Mouse (Mus musculus): ENCODE data around the gene Tnni2. TPM values are rescaled to one million over a fixed set of nuclear protein-coding genes. Genes with fewer than 3 reads are reported as not detected.

Tnni2 gene
- polyA plus RNA-seq, 1 experiment from 2014 or later, result 45.2 TPM

DNA sequence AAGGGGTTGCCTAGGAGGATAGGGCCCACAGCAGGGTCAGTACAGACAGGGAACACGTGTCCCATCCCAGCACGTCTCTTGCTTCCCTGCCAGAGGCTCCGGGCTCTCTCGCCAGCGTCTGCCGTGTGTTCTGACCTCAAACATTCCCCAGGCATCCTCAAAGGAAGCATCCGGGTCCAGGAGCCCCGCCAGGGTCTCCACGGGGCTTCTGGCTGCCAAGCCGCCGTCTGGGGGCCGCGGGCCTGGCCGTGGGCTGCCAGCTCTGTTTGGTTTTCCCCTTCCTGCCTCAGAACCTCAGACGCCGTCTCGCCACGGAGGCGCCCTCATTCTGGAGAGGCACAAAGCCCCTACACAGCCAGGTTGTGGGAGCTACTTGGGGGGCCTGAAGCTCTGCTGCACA is 8.0 kb upstream of the Tnni2 start:
- H3K4me1 ChIP-seq, result peaks cover 74% of the 10 kb centered on the region
- no peak for ATAC-seq (ENCODE audit: low FRiP score, low read depth)

DNA sequence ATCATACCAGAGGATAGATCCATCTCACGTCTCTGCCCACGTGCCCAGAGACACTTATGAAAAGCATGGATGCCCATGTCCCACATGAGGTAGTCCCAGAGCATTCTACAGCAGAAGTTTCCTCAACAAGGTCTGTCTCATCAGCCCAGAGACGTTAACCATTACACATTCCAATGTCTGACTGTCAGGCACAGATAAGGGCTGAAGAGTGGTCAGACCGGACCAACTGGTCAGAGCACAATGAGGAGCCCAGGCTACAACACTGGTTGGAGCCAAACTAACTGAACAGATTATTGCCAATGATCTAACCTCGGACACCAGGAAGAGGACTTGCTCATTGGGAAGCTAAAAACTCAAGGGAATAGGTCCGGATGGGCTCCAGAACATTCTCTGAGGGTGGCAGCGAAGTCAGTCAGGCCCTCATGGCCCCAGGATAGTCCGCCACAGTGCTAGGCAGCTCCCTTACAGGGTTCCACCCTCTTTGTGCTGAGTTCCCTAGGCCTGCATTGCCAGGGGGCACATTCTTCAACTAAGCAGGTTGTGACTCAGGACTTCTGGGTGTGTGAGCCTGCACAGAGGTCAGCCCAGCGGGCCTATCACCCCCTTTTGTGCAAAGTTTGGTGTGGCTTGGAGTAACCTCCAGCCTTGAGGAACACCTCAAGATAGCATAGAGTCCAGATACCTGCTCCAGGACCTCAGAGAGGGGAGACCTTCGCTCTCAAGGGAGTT is 7.3 kb upstream of the Tnni2 start, which contains the start of gene Syt8:
Gene Syt8 (plus strand): TSS at position 714 of the 729 bp plus-strand sequence.
- 78% methylated on average over 10 of the region's 10 CpGs for WGBS
- no peaks in the 10 kb centered on the region for H3K27me3 ChIP-seq
- no peak within 1 kb of the TSS for H3K4me2 ChIP-seq (replicated peaks)
- ATAC-seq (ENCODE audit: low FRiP score, low read depth), result no peak
- H3K4me3 ChIP-seq, result no peak within 1 kb of the TSS
- H3K9ac ChIP-seq, result peak within 1 kb of the TSS; percentile 45; the same call in 1 of the 2 replicates
- H3K27ac ChIP-seq, result peak within 1 kb of the TSS; percentile 90
- H3K36me3 ChIP-seq, result no peaks in the 10 kb centered on the region
- H3K9me3 ChIP-seq, result no peaks in the 10 kb centered on the region
- peaks cover 67% of the 10 kb centered on the region for H3K4me1 ChIP-seq

More for the DNA sequence above, 8.0 kb upstream of the Tnni2 start:
- Histone ChIP-seq H3K4me2 (replicated peaks) (no peak overlapping the region), H3K27ac (peak overlapping the region; percentile 90), H3K9ac (peak overlapping the region; percentile 45; the same call in 1 of the 2 replicates), H3K27me3 (no peaks in the 10 kb centered on the region), H3K36me3 (no peaks in the 10 kb centered on the region), H3K4me3 (no peak overlapping the region), H3K9me3 (no peaks in the 10 kb centered on the region)
- WGBS, result 37% methylated on average over 19 of the region's 19 CpGs

- H3K4me1 ChIP-seq, result peaks cover 67% of the 10 kb centered on the region
- H3K36me3 ChIP-seq, result no peaks in the 10 kb centered on the region
- ATAC-seq (ENCODE audit: low FRiP score, low read depth), result no peak
- H3K27me3 ChIP-seq, result no peaks in the 10 kb centered on the region
- no peak overlapping the region for H3K4me3 ChIP-seq
- H3K9ac ChIP-seq, result no peak overlapping the region
- no peak overlapping the region for H3K4me2 ChIP-seq (replicated peaks)
- WGBS, result 24% methylated on average over 4 of the region's 4 CpGs
- H3K9me3 ChIP-seq, result no peaks in the 10 kb centered on the region
- H3K27ac ChIP-seq, result peak overlapping the region; percentile 62; the same call in 1 of the 2 replicates
Observed at GRCm38 (mm10) chr7:142435524-142435923, 6.1 kb upstream of the Tnni2 start.

GRCm38 (mm10) chr7:142437324-142437723 is 4.3 kb upstream of the Tnni2 start:
- no peak for ATAC-seq (ENCODE audit: low FRiP score, low read depth)
- no peaks in the 10 kb centered on the region for H3K27me3 ChIP-seq
- no peak overlapping the region for H3K4me2 ChIP-seq (replicated peaks)
- 76% methylated on average over 5 of the region's 5 CpGs for WGBS
- no peaks in the 10 kb centered on the region for H3K9me3 ChIP-seq
- H3K4me1 ChIP-seq, result peaks cover 71% of the 10 kb centered on the region
- no peaks in the 10 kb centered on the region for H3K36me3 ChIP-seq
- H3K27ac ChIP-seq, result no peak overlapping the region
- no peak overlapping the region for H3K4me3 ChIP-seq
- no peak overlapping the region; the same call in 1 of the 2 replicates for H3K9ac ChIP-seq

DNA sequence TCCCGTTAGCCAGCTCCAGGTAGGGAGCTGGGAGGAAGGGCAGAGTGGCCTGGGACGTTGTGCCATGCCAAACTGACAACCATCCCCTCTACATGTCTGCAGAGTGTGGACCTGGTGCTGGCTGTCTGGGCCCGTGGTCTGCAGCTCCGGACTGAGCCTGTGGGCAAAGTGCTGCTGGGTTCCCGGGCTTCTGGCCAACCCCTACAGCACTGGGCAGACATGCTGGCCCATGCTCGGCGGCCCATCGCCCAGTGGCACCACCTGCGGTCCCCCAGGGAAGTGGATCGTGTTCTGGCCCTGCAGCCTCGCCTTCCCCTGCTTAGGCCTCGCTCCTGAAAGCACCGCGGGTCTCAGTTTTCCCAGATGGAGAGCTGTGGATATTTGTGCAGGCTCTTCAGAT is 1.6 kb upstream of the Tnni2 start:
- H3K27me3 ChIP-seq, result no peaks in the 10 kb centered on the region
- peak overlapping the region; percentile 51; the same call in 1 of the 2 replicates for H3K9ac ChIP-seq
- H3K36me3 ChIP-seq, result no peaks in the 10 kb centered on the region
- peaks cover 56% of the 10 kb centered on the region for H3K4me1 ChIP-seq
- H3K9me3 ChIP-seq, result no peaks in the 10 kb centered on the region
- WGBS, result 83% methylated on average over 14 of the region's 14 CpGs
- H3K27ac ChIP-seq, result peak overlapping the region; percentile 86
- ATAC-seq (ENCODE audit: low FRiP score, low read depth), result no peak
- H3K4me2 ChIP-seq (replicated peaks), result no peak overlapping the region
- H3K4me3 ChIP-seq, result no peak overlapping the region

DNA sequence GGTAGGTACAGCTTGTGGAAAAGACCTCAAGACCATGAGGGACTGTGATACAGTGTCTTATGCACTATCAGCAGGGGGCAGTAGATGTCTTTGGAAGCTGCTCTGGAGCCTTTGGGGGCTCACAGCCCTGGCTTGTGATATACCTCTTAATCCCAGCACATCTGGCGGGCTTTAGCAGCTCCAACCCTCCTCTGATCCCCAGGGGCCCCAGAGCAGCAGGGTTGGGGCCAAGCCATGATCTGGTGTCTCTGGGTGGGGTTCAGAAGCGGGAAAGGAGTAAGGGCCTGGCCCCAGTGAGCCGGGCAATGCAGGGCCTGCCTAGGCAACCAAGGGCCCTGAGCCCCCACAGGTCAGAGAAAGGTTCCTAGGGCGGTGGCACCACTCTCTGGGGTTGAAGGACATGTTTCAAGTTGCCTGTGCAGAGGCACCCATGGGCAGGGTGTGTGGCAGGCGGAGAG is 922 bp upstream of the Tnni2 start:
- H3K4me2 ChIP-seq (replicated peaks), result peak overlapping the region; percentile 12; the same call in 1 of the 2 replicates
- H3K9ac ChIP-seq, result peak overlapping the region; percentile 51
- 30% methylated on average over 5 of the region's 5 CpGs for WGBS

GRCm38 (mm10) chr7:142442081-142442907 is 686 bp downstream of the Tnni2 start:
- H3K36me3 ChIP-seq, result no peaks in the 10 kb centered on the region
- peak overlapping the region; percentile 39 for H3K9ac ChIP-seq
- H3K27me3 ChIP-seq, result no peaks in the 10 kb centered on the region
- peaks cover 40% of the 10 kb centered on the region for H3K4me1 ChIP-seq
- WGBS, result 68% methylated on average over 9 of the region's 9 CpGs
- no peak overlapping the region for H3K4me3 ChIP-seq
- peak overlapping the region; percentile 86 for H3K27ac ChIP-seq
- H3K9me3 ChIP-seq, result no peaks in the 10 kb centered on the region
- no peak for ATAC-seq (ENCODE audit: low FRiP score, low read depth)
- H3K4me2 ChIP-seq (replicated peaks), result 0 out of 2 replicates have a peak overlapping the region, but pooled peaks have one; percentile 9

More for the DNA sequence above, 922 bp upstream of the Tnni2 start:
- H3K9me3 ChIP-seq, result no peaks in the 10 kb centered on the region
- no peaks in the 10 kb centered on the region for H3K36me3 ChIP-seq
- H3K27me3 ChIP-seq, result no peaks in the 10 kb centered on the region
- ATAC-seq (ENCODE audit: low FRiP score, low read depth), result peak; percentile 91
- no peak overlapping the region for H3K4me3 ChIP-seq
- peak overlapping the region; percentile 86 for H3K27ac ChIP-seq
- peaks cover 56% of the 10 kb centered on the region for H3K4me1 ChIP-seq

GRCm38 (mm10) chr7:142442908-142443420 is 1.4 kb downstream of the Tnni2 start:
- peaks cover 37% of the 10 kb centered on the region for H3K4me1 ChIP-seq
- ATAC-seq (ENCODE audit: low FRiP score, low read depth), result no peak
- no peaks in the 10 kb centered on the region for H3K27me3 ChIP-seq
- no peak overlapping the region for H3K4me3 ChIP-seq
- H3K36me3 ChIP-seq, result no peaks in the 10 kb centered on the region
- peak overlapping the region; percentile 86; the same call in 1 of the 2 replicates for H3K27ac ChIP-seq
- H3K4me2 ChIP-seq (replicated peaks), result no peak overlapping the region
- no peak overlapping the region for H3K9ac ChIP-seq
- no peaks in the 10 kb centered on the region for H3K9me3 ChIP-seq
- WGBS, result 91% methylated on average over 7 of the region's 7 CpGs

DNA sequence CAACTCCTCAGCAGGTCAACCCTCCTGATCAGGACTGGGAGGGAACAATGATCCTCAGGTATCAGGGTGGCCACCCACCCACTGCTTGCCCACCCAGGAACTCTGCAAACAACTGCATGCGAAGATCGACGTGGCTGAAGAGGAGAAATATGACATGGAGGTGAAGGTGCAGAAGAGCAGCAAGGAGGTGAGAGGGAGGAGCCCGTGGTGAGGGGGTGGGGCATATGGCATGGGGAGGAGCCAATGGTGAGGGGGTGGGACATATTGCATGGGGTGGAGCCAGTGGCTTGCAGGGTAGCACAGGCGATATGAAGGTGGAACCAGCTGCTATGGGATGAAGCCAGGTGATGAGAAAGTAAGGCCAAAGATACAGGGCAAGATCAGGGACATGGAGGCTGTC is 1.9 kb downstream of the Tnni2 start:
- Histone ChIP-seq H3K27me3 (no peaks in the 10 kb centered on the region), H3K4me3 (no peak overlapping the region), H3K4me2 (replicated peaks) (no peak overlapping the region), H3K4me1 (peaks cover 37% of the 10 kb centered on the region), H3K9me3 (no peaks in the 10 kb centered on the region), H3K9ac (no peak overlapping the region), H3K36me3 (no peaks in the 10 kb centered on the region), H3K27ac (no peak overlapping the region)
- ATAC-seq (ENCODE audit: low FRiP score, low read depth), result no peak
- 90% methylated on average over 5 of the region's 5 CpGs for WGBS

- Histone ChIP-seq H3K4me2 (replicated peaks) (no peak overlapping the region), H3K9me3 (no peaks in the 10 kb centered on the region), H3K27me3 (no peaks in the 10 kb centered on the region), H3K36me3 (no peaks in the 10 kb centered on the region), H3K27ac (no peak overlapping the region), H3K9ac (no peak overlapping the region), H3K4me1 (peaks cover 37% of the 10 kb centered on the region), H3K4me3 (no peak overlapping the region)
- no peak for ATAC-seq (ENCODE audit: low FRiP score, low read depth)
- 93% methylated on average over 6 of the region's 6 CpGs for WGBS
Observed at GRCm38 (mm10) chr7:142444171-142444570, 2.6 kb downstream of the Tnni2 start.

DNA sequence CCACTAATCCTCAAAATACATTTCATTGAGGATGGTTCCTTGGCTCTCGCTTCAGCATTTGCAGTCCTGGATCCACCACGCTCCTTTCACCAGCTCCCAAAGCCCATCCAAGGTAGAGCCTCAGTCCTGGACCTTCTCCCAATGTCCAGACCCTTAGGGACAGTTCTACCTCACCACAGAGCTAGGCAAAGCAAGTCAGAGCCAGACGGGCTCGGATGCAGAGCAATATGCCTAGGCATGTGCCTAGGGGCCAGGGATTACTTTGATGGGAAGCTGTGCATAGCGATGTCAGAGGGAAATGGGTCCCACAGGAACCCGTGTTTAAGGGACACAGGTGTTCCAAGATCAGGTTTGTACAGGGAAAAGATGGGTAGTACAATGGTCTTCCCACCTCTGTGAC is 3.7 kb downstream of the Tnni2 start:
- H3K4me3 ChIP-seq, result no peak overlapping the region
- no peak overlapping the region for H3K9ac ChIP-seq
- H3K27me3 ChIP-seq, result no peaks in the 10 kb centered on the region
- no peak overlapping the region for H3K4me2 ChIP-seq (replicated peaks)
- no peak for ATAC-seq (ENCODE audit: low FRiP score, low read depth)
- 77% methylated on average over 6 of the region's 6 CpGs for WGBS
- H3K4me1 ChIP-seq, result peaks cover 27% of the 10 kb centered on the region
- H3K36me3 ChIP-seq, result no peaks in the 10 kb centered on the region
- no peaks in the 10 kb centered on the region for H3K9me3 ChIP-seq
- H3K27ac ChIP-seq, result no peak overlapping the region

DNA sequence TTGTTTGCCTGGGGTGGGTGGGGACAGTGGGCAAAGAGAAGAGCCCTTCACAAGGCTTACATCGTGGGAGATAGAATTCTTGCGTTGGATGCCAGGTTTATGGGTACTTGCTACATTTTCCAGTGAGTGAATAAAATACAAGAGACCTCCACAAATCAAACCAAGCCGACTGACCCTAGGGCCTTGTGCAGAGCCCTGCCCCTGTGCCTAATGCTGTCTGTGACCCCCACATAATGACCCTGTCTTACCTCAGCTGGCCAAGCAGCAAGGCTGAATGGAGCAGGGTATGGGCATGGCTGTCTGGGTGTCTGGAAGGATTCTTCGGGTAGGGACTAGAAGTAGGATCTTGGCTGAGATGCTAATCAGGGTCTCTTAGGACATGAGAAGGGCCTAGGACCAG is 4.7 kb downstream of the Tnni2 start:
- Histone ChIP-seq H3K4me3 (no peak overlapping the region), H3K9me3 (no peaks in the 10 kb centered on the region), H3K9ac (no peak overlapping the region), H3K36me3 (no peaks in the 10 kb centered on the region), H3K4me1 (peaks cover 18% of the 10 kb centered on the region), H3K4me2 (replicated peaks) (no peak overlapping the region), H3K27ac (no peak overlapping the region; the same call in 1 of the 2 replicates), H3K27me3 (no peaks in the 10 kb centered on the region)
- WGBS, result 83% methylated on average over 4 of the region's 4 CpGs
- no peak for ATAC-seq (ENCODE audit: low FRiP score, low read depth)

Data from limb, embryonic 13.5 days (tissue).